Mouse (Mus musculus): ENCODE measurements around the gene Mael.

Mael gene

GRCm38 (mm10) chr1:166205159-166205558 lies 33.4 kb downstream of the Mael start:
- DNase-seq (ENCODE audit: low spot score), result no peak

DNA sequence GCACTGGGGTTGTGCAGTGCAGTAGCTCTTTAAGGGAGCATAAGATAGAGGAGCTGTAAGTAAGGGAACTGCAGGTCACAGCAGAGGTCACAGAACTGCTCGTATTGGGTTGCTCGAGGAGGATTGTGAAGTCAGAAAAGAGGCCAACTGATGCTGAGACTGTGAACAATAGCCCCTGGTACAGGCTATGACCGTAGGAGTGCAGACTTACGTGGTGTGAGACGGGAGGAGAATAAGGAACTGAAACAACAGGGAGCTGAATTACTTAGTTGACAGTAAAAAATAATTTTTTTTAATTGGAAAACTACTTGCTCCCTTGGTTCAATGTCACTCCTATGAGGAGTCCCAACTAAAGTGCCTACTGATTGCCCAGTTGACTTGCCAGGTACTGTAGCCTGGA lies 34.4 kb downstream of the Mael start:
- no peak for DNase-seq (ENCODE audit: low spot score)

- no peak for DNase-seq (ENCODE audit: low spot score)
Measured at GRCm38 (mm10) chr1:166189821-166190220, 48.7 kb downstream of the Mael start.

DNA sequence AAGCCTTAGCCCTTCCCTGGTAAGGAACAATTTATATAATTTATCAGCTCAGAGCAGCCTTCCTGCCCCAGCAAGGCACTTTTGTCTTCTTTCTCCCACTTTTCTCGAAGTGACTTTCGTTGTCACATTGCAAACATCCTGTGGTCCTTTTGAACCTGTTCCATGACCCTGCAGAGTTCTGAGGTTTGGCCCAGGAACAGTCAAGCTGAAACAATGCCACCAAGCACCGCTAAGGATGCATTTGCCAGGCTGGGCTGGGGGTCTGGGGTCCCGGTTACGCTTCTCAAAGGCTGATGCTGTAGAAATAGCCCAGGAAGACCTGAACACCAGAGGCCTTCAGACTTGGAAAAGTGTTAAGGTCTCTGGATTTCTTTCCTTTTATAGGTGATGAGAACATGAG lies 53.2 kb downstream of the Mael start:
- DNase-seq (ENCODE audit: low spot score), result no peak

DNA sequence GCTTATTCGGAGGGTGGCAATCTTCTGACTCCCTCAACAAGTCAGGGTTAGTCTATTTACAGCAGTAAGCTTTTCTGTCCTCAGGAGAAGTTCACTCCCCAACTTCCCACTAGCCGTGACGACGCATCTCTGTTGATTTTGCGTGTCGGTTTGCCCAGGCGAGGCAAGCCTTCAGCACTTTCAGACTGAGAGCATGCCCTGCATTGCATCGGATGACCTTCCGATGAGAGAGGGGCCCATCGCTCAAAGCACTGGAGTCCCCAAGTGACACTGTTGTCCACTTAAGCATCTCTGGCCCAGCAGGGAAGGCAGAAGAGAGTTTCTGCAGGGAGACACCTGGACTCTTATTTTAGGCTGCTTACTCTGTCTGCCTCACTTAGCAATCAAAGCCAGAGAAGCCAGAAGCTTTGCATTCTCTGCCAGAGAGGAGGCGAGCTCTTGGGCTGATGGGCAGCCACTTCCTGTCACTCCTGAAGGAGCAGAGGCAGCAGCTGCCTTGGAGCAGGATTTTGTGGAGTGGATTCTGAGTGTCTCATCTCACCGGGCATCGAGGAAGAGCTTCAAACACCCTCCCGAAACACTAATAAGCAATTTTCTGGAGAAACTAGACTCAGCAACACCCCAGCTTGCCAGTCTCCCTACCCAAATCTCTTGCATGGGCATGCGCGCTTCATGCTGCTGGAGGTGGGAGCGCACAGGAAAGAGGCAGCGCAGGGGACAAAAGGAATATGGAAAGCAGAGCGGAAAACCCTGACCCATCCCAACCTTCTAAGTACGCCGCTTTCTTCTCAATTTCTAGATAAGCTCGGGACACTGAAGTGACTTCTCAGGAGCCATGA lies 53.9 kb downstream of the Mael start:
- no peak for DNase-seq (ENCODE audit: low spot score)

GRCm38 (mm10) chr1:166182952-166183627 lies 55.5 kb downstream of the Mael start:
- no peak for DNase-seq (ENCODE audit: low spot score)

- no peak for DNase-seq (ENCODE audit: low spot score)
Measured at GRCm38 (mm10) chr1:166181510-166181909, 57.0 kb downstream of the Mael start.

GRCm38 (mm10) chr1:166173621-166174020 lies 64.9 kb downstream of the Mael start:
- no peak for DNase-seq (ENCODE audit: low spot score)

DNA sequence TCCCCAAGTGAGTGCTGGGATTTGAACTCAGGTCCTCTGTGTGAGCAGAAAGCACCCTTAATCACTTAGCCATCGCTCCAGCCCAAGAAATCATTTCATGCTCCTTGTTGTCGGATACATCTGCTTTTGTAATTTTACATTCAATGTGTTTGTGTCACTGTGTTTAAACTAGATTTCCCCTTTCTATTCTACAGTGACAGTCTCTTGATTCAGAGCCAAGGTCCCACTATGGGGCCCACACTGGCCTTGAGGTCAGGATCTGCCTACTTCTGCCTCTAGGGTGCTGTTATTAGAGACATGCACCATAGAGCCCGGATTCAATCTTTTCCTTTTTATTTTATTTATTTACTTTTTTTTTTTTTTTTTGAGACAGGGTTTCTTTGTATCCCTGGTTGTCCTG lies 65.6 kb downstream of the Mael start:
- DNase-seq (ENCODE audit: low spot score), result no peak

DNA sequence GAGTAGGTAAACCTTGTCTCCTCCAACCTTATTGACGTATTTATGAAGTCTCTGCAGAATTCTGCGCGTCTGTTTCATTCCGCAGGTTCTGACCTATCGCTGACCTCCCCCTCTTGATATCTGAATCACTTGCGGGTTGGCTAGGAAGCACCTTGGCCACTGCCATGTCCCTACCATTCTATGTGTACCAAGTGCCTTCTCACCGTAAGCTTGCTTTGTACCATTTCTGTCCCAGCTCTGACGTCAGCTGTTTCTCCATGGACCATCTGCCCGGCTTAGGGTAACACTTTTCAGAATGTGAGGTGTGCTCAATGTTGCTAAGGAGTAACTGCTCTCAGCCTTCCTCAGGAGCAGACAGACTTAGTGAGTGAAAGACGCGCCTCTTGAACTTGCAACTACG lies 67.7 kb downstream of the Mael start:
- DNase-seq (ENCODE audit: low spot score), result no peak

- no peak for DNase-seq (ENCODE audit: low spot score)
Measured at GRCm38 (mm10) chr1:166169713-166170112, 68.8 kb downstream of the Mael start.

GRCm38 (mm10) chr1:166168017-166168416 lies 70.5 kb downstream of the Mael start:
- DNase-seq (ENCODE audit: low spot score), result no peak

GRCm38 (mm10) chr1:166167405-166167804 lies 71.1 kb downstream of the Mael start:
- no peak for DNase-seq (ENCODE audit: low spot score)

GRCm38 (mm10) chr1:166165159-166165558 lies 73.4 kb downstream of the Mael start:
- DNase-seq (ENCODE audit: low spot score), result no peak

GRCm38 (mm10) chr1:166164580-166164979 lies 74.0 kb downstream of the Mael start:
- DNase-seq (ENCODE audit: low spot score), result no peak

DNA sequence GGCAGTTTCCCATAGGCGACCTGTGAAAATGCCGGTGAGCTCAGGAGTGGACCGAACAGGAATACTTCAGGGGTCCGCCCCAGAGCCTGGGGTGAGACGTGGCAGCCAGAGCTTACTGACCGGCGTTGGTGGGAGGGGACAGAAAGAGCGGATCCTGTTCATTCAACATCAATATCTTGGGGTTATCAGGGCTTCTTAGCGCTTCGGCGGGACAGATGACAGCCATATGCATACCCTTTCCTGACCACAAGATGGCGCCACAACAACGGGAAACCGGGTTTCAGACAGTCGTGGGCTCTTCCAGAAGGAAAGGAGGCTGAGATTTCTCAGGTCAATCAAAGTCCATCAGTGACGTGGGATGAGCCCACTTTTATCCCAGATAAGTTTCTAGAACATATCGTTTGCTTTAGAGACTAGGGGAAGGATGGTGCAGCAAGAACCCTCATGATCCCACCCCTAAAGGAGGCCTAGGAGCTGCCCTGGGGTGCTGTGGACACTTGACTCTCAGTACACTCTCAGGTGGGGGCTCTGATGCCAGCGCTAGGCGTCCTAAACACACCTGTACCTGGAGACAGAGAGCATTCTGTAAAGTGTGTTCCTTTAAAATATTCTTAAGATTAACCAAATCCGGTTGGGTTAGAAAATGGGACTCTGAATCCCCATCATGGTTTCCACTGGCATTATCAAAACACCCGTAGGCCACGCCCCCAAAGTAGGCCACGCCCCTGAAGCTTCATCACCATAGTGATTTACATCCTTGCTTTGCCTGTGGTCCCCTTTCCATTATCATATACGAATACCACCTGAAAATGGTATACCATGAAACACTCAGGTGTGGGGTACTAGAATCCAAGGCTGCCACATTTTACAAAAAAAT lies 77.7 kb downstream of the Mael start:
- DNase-seq (ENCODE audit: low spot score), result peak; percentile 70

- DNase-seq (ENCODE audit: low spot score), result no peak
Measured at GRCm38 (mm10) chr1:166160111-166160510, 78.4 kb downstream of the Mael start.

DNA sequence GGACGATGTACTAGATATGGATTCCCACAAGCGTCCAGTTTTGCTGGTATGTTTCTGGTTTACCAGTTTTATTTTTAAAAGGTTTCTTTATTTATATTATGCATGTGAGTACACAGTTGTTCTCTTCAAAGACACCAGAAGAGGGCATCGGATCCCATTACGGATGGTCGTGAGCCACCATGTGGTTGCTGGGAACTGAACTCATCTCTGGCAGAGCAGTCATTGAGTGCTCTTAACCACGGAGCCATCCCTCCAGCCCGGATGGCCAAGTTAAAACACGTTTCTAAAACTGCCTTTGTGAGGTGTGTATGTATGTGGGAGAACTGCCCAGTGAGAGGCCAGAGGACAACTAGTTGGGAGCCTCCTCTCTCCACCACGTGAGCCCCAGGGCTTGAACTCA lies 79.9 kb downstream of the Mael start:
- no peak for DNase-seq (ENCODE audit: low spot score)

DNA sequence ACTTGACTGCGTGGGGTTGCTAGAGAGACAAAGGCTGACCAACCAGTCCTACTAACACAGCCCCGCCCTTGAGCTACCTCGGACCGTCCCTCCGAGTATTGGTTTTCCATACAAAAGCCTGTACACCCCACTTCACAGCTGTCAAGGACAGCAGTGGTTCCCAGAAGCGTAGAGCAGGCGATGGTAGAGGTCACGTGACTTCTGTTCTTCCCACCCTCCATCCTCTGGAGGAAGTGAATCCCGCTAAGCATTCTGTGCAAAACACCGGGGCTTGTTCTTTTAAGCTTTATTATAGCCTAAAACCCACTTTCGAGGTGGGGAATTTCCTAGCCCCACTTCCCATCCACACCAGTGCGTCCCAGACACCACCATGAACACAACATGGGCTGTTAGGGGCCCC lies 80.8 kb downstream of the Mael start:
- DNase-seq (ENCODE audit: low spot score), result no peak

DNA sequence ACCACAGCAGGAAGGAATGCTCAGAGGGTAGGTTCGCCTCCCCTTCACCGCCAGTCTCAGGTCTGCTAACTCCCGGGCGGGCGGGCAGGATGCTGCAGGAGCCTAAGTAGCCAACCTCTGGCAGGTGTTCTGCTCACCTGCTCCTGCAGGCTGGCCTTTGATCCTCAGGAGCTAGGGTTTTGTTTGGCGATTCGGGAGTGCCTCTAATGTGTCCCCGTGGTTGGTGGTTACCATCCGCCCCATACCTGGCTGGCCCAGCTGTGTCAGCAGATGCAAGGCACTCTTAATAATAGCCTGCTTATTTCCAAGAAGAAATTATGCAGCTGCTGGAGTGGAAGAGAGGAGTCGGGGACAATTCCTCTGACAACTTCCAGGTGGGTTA lies 83.4 kb downstream of the Mael start:
- DNase-seq (ENCODE audit: low spot score), result no peak

DNA sequence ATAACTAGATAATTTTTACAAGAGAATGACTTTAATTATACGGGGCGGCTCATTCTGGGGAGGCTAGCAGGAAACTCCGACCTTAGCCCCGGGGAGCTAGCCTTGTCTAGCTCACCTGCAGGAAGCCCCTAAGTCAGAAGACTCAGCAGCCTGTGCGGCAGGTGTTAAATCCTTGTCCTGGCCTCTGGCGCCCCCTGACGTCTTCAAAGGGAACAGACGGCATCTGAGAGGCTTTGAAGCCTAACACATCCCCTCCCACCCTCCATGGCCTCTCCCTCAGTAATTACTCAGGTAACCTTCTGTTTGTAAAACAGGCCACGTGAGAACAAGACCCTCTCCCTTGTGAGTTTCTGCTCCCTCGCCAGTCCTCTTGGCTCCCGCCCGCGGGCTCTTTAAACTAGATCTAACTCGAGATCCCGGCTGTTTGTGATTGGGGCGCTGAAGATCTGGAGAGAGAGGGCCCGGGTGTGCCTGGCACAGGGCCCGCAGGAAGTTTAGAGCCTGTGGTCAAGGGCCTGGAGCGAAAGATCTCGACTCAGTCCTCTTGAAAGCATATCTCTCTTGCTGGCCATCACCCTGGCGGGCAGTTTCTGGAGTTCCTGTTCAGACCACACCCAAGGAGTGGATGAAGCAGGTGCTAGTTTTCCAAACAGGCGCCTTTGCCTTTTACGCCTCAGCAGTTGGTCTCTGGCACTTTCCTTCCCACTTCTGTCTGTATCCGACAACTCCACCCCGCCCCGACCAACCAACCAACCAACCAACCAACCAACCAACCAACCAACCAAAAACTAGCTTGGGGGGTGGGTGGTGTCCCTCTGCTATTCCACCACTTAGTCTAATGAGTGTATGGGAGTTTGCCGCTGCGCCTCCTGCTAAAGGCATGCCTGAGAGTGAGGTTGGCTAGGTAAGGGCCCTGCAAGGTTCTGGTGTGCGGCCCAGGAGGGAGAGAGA lies 84.1 kb downstream of the Mael start:
- peak; percentile 72 for DNase-seq (ENCODE audit: low spot score)

Measured in urinary bladder, postnatal 14 days (tissue).